Mouse (Mus musculus) heart, embryonic 10.5 days (tissue): ENCODE measurements around the gene Ptprg. TPM values are rescaled to one million over a fixed set of nuclear protein-coding genes. Genes with fewer than 3 reads are reported as not detected.

Source experiments
- DNase-seq: peaks from one replicate; pipeline ENCODE4 v3.0.0-alpha.2; 2017; ENCODE audit warnings: low spot score
- H3K27ac ChIP-seq: fragments of 300-500 bp; sonication (generic); 2 replicates; pipeline ENCODE4 v1.5.1; 2016; ENCODE audit warnings: mild to moderate bottlenecking
- H3K27me3 ChIP-seq: fragments of 300-500 bp; sonication (generic); 2 replicates; pipeline ENCODE4 v1.6.1; 2016; ENCODE audit warnings: mild to moderate bottlenecking; ENCODE audit not compliant: poor library complexity, insufficient read depth, severe bottlenecking
- H3K36me3 ChIP-seq: fragments of 300-500 bp; sonication (generic); 2 replicates; pipeline ENCODE4 v1.6.1; 2016; ENCODE audit warnings: mild to moderate bottlenecking, moderate library complexity
- H3K4me1 ChIP-seq: fragments of 300-500 bp; sonication (generic); 2 replicates; pipeline ENCODE4 v1.6.1; 2016; ENCODE audit warnings: mild to moderate bottlenecking
- H3K4me3 ChIP-seq: fragments of 300-500 bp; sonication (generic); 2 replicates; pipeline ENCODE4 v1.5.1; 2016; ENCODE audit warnings: mild to moderate bottlenecking, moderate library complexity
- H3K9me3 ChIP-seq: fragments of 300-500 bp; sonication (generic); 2 replicates; pipeline ENCODE4 v1.6.1; 2016; ENCODE audit warnings: mild to moderate bottlenecking, moderate library complexity
- WGBS: fragments of 180-500 bp; shearing (Covaris S2); methylation state at CpG from one replicate; pipeline ENCODE4 v1.1.7; 2016; 5-methylcytosine and 5-hydroxymethylcytosine counted together
- polyA plus RNA-seq: library from polyadenylated mRNA; unstranded; fragments of >200 nt; fragmentation: Nextera tagmentation; extraction: Ambion mirVana; gene quantifications from 2 replicates; pipeline ENCODE4 v1.2.1, GENCODE M21; 2016

The Ptprg gene
- polyA plus RNA-seq, 1 experiment from 2014 or later = 22.8 TPM

DNA sequence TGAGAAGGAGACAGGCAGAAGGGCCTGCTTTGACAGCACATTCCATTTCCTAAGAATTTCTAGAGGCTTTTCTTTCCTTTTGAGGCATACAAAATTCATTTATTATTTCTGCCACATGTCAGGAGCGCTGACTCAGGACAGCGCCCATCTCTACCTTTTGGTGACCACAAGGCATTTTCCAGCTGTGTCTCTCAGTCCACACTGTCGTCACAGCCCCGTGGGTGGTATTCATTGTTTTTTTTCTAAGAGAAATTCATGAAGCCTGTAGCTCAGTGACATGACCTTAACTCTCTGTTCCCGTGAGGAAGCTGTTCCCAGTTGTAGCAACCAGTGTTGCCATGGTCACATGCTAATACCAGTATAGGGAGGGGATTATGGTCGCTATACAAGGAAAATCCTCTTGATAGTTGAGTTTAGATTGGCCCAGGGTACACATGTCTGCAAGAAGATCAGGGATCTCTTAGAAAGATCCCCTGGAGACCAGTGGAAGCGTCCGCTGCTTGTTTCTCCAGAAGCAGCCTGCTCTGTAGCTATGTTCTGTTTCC lies 590.7 kb downstream of the Ptprg start:
- no peak overlapping the region for H3K27ac ChIP-seq
- H3K4me1 ChIP-seq = no peaks in the 10 kb centered on the region
- WGBS = 75% methylated on average over 8 of the region's 8 CpGs
- peaks cover 5% of the 10 kb centered on the region; the same call in 1 of the 2 replicates for H3K36me3 ChIP-seq
- H3K4me3 ChIP-seq = no peak overlapping the region
- DNase-seq = no peak
- H3K27me3 ChIP-seq = no peaks in the 10 kb centered on the region
- no peaks in the 10 kb centered on the region for H3K9me3 ChIP-seq

DNA sequence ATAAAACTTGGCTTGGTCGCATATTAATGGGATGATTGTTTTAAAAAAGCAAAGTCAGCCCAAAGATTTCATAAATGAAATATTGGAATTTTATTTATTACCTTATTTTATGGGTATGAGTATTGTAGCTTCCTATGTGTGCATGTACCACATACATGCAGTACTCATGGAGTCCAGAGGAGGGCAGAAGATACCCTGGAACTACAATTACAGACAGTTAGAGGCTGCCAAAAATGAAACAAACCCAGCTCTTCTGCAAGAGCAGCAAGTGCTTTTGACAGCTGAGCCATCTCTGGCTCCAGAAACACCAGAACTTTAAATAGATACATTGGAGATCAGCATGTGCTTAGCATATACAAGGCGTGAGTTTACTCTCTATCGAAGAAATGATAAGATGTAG lies 592.6 kb downstream of the Ptprg start:
- Histone ChIP-seq H3K27me3 (no peaks in the 10 kb centered on the region), H3K27ac (no peak overlapping the region), H3K4me3 (no peak overlapping the region), H3K9me3 (no peaks in the 10 kb centered on the region), H3K36me3 (peaks cover 5% of the 10 kb centered on the region; the same call in 1 of the 2 replicates), H3K4me1 (no peaks in the 10 kb centered on the region)
- no peak for DNase-seq
- WGBS = 90% methylated on average over 3 of the region's 3 CpGs

DNA sequence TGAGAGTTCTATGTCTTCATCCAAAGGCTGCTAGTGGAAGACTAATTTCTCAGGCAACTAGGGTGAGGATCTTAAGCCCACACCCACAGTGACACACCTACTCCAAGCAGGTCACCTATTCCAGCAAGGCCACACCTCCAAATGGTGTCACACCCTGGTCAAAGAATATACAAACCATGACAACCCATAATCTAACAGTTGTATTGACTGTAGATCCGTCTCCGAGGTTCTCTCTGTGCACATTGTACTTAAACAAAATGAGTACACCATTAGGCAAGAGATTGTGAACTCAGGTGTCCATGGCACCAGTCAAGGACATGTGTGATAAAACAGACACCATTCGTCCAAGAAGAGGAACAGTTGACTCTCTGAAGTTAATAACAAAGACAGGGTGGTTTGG lies 596.2 kb downstream of the Ptprg start:
- DNase-seq = no peak
- peaks cover 5% of the 10 kb centered on the region; the same call in 1 of the 2 replicates for H3K36me3 ChIP-seq
- no peaks in the 10 kb centered on the region for H3K4me1 ChIP-seq
- no peaks in the 10 kb centered on the region for H3K27me3 ChIP-seq
- H3K9me3 ChIP-seq = no peaks in the 10 kb centered on the region
- no peak overlapping the region for H3K4me3 ChIP-seq
- 79% methylated on average over 3 of the region's 3 CpGs for WGBS
- no peak overlapping the region for H3K27ac ChIP-seq

DNA sequence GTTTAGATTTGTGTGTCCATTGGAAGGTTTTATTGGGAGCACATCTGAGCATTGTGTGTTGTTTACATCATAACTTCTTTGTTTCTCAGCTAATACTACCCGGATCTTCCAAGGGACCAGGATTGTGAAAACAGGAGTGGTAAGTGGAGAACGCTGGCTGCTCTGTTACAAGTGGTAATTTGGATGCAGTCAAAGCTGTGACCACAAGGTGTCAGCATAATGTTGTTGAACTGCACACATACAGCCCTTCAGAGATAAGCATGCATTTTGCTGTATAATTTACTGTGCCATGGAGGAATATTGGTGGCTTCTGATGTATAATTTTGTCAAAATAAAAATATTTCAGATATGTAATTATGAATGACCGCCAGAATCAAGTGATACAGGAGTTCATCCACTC lies 598.6 kb downstream of the Ptprg start:
- Histone ChIP-seq H3K4me3 (no peak overlapping the region), H3K9me3 (no peaks in the 10 kb centered on the region), H3K27ac (no peak overlapping the region), H3K36me3 (no peaks in the 10 kb centered on the region), H3K4me1 (no peaks in the 10 kb centered on the region), H3K27me3 (no peaks in the 10 kb centered on the region)
- DNase-seq = no peak
- 42% methylated on average over 3 of the region's 3 CpGs for WGBS

DNA sequence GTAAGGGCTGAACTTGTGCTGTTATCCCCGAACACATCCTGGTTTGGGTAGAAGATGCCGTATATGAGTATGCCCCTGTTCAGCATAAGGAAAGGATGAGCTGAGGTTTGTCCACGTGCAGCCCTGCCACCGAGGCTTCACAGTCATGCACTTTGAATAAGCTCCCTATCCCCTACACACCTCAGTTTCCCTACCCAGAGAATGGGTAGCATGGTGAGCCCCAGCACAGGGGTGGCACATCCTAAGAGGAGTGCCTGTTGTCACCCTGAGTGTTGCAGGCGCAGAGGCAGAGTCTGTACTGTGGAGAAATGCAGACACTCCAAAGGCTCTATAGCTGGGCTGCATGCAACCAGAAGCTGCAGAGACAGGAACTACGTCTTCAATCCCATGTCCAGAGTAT lies 599.4 kb downstream of the Ptprg start:
- H3K27me3 ChIP-seq = no peaks in the 10 kb centered on the region
- H3K4me3 ChIP-seq = no peak overlapping the region
- no peaks in the 10 kb centered on the region for H3K36me3 ChIP-seq
- no peak for DNase-seq
- H3K4me1 ChIP-seq = no peaks in the 10 kb centered on the region
- no peaks in the 10 kb centered on the region for H3K9me3 ChIP-seq
- H3K27ac ChIP-seq = no peak overlapping the region
- WGBS = 93% methylated on average over 6 of the region's 6 CpGs

DNA sequence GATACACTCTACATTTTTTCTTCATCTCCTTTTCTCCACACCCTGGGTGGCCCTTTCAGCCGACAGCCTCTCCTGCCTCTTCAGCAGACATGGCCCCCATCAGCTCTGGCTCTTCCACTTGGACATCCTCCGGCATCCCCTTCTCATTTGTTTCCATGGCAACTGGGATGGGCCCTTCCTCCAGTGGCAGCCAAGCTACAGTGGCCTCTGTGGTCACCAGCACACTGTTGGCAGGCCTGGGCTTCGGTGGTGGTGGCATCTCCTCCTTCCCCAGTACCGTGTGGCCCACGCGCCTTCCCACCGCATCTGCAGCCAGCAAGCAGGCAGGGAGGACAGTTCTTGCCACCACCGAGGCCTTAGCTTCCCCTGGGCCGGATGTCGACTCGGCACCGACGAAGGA lies 600.3 kb downstream of the Ptprg start:
- DNase-seq = no peak
- WGBS = 88% methylated on average over 13 of the region's 13 CpGs
- Histone ChIP-seq H3K36me3 (no peaks in the 10 kb centered on the region), H3K9me3 (no peaks in the 10 kb centered on the region), H3K27ac (no peak overlapping the region), H3K4me3 (no peak overlapping the region), H3K27me3 (no peaks in the 10 kb centered on the region), H3K4me1 (no peaks in the 10 kb centered on the region)

DNA sequence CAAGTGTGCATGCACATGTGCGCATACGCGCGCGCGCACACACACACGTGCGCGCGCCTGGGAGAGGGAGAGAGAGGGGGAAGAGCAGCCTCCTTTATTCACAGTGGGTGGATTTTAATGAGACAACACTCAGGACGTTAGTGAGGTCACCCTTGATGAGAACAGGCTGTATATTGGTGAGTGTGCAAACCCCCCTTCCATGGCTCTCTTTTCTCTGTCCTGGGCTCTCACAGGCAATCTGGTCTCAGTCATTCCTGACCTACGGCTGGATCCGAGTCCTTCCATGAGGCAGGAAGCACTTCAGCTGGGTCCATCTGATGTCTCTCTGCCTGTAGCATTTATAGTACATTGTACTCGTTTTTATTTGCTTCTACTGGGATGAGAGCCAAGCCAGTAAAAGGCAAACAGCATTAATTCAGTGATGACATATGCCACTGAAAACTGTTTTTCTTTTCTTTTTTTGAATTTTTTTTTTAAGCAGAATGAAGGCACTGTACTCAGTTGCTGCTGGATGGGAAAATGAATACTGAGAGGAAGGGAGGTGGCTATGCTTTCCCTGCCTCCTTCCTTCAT lies 608.5 kb downstream of the Ptprg start:
- Histone ChIP-seq H3K9me3 (no peaks in the 10 kb centered on the region), H3K4me1 (no peaks in the 10 kb centered on the region), H3K36me3 (no peaks in the 10 kb centered on the region), H3K27me3 (no peaks in the 10 kb centered on the region), H3K27ac (no peak overlapping the region), H3K4me3 (no peak overlapping the region)
- WGBS = 89% methylated on average over 14 of the region's 14 CpGs
- DNase-seq = no peak

DNA sequence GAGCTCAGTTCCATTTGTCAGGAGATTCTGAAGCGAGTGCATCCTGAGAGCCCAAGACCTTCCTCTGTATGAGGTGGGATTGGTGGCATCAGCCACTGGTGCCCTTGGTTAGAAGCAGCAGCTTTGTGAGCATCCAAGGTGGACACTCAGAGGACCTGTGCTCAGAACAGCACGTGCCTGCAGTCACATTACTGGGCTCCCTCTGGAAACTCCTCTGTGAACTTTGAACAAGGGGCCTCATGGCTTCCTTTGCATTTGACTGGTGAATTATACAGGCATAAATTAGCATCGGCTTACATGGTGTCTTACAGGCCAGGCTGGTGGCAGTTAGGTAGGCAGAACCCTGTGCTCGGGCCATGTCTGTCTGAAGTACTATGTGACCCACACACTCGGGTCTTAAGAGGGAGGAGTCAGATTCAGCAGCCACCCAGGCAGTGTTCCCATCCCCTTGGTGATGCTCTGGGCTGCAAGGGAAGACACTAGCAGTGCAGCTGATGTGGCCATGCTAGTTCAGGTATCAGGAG lies 609.1 kb downstream of the Ptprg start:
- H3K27me3 ChIP-seq = no peaks in the 10 kb centered on the region
- no peak for DNase-seq
- H3K4me3 ChIP-seq = no peak overlapping the region
- H3K4me1 ChIP-seq = no peaks in the 10 kb centered on the region
- H3K9me3 ChIP-seq = no peaks in the 10 kb centered on the region
- H3K36me3 ChIP-seq = no peaks in the 10 kb centered on the region
- 76% methylated on average over 5 of the region's 5 CpGs for WGBS
- no peak overlapping the region for H3K27ac ChIP-seq

DNA sequence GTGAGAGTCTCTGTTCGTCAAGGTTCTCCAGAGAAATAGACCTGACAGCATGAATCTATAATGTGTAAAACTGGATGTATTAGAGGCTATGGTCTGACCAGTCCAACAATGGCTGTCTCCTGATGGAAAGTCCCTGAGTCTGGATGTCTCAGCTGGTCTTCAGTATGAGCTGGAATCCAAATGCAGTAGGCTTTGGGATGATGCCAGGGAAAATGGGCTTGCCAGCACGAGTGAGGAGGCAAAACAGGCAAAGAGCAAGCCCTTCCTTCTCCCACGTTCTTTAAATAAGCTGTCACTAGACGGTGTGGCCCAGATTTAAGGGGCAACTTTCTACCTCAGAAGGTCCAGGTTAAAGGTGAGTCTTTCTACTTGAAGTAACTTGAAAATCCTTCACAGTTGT lies 609.9 kb downstream of the Ptprg start:
- 79% methylated on average over 4 of the region's 4 CpGs for WGBS
- no peak for DNase-seq

DNA sequence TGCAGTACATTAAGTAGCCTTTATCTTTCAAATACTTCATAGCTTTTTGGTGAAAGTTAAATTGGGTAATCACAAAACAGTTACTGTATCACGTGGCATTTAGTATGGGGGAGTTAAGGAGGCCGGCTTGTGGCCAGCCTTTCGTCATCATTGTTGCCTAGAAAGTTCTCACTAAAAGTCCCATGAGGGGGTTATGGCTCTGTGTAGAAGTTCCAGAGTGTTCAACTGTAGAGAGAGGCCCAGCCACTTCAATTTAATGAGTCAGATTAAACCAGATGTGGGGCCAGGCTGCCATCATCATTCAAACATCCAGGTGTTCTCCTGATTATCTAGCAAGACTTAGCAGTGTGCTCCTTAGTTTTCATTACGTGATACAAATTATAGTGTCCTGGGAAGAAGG lies 613.9 kb downstream of the Ptprg start:
- no peaks in the 10 kb centered on the region for H3K27me3 ChIP-seq
- no peaks in the 10 kb centered on the region for H3K9me3 ChIP-seq
- no peak overlapping the region for H3K27ac ChIP-seq
- H3K36me3 ChIP-seq = 0 out of 2 replicates have a peak, but pooled peaks cover 3% of the 10 kb centered on the region
- 85% methylated on average over 4 of the region's 4 CpGs for WGBS
- H3K4me3 ChIP-seq = no peak overlapping the region
- H3K4me1 ChIP-seq = no peaks in the 10 kb centered on the region
- no peak for DNase-seq

More for the DNA sequence above, 609.9 kb downstream of the Ptprg start:
- no peak overlapping the region for H3K4me3 ChIP-seq
- H3K4me1 ChIP-seq = no peaks in the 10 kb centered on the region
- no peaks in the 10 kb centered on the region for H3K27me3 ChIP-seq
- H3K9me3 ChIP-seq = no peaks in the 10 kb centered on the region
- no peak overlapping the region for H3K27ac ChIP-seq
- H3K36me3 ChIP-seq = 0 out of 2 replicates have a peak, but pooled peaks cover 3% of the 10 kb centered on the region

DNA sequence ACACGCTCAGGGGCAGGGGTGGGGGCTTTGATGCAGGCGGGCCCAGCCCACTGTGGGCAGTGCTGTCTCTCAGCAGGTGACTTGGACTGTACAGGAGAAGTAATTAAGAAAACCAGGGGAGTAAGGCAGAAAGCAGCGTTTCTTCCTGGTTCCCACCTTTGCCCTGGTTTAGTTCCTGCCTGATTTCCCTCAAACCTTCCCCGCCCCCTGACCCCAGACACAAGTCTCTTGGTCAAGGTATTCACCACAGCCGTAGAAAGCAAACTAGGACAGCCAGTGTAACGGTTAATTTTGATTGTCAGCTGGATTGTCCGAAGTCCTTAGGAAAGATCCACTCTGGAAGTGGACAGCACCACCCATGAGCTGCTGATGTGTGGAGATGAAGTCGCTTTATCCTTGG lies 614.3 kb downstream of the Ptprg start:
- Histone ChIP-seq H3K9me3 (no peaks in the 10 kb centered on the region), H3K4me3 (no peak overlapping the region), H3K4me1 (no peaks in the 10 kb centered on the region), H3K27ac (no peak overlapping the region), H3K36me3 (0 out of 2 replicates have a peak, but pooled peaks cover 3% of the 10 kb centered on the region), H3K27me3 (no peaks in the 10 kb centered on the region)
- WGBS = 85% methylated on average over 8 of the region's 8 CpGs
- no peak for DNase-seq

DNA sequence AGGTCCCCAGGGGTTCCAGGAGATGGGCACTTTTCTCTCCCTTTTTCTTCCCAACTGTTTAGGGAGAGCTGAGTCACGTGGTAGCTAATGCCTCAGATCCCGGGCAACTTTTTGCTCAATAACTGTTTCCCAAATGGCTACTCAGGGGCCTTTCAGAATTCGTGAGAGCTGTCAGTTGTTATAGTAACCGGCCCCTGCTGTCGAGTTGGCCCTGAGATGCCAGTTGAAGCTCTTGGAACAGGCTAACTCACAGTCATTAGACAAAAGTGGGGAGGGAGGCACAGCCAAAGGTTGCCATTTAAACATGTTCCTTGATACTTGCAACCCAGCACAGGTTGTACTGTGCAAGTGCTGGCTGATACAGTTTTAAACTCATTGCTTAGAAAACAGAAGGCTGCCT lies 624.1 kb downstream of the Ptprg start:
- Histone ChIP-seq H3K4me1 (0 out of 2 replicates have a peak, but pooled peaks cover 7% of the 10 kb centered on the region), H3K27me3 (no peaks in the 10 kb centered on the region), H3K9me3 (no peaks in the 10 kb centered on the region), H3K4me3 (no peak overlapping the region), H3K36me3 (no peaks in the 10 kb centered on the region), H3K27ac (no peak overlapping the region)
- no peak for DNase-seq
- WGBS = 56% methylated on average over 5 of the region's 5 CpGs

DNA sequence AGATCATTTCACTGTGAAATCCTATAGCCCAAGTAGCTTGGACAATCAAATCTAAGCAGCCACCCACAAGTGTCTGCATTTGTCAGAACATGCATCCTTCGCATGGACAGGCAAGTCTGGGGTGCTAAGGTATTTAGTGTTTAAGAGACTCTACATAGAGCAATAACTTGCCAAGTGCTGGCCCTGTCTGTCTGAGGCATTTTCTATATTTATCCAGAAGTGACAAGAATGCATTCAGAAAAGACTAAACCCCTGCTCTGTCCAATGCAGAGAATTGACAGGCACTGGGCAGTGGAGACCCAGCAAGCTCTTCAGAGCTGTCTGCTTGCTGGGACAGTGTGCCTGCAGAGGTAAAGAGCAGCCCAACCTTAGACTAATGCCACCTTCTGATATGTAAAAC lies 625.3 kb downstream of the Ptprg start:
- H3K4me1 ChIP-seq = 0 out of 2 replicates have a peak, but pooled peaks cover 7% of the 10 kb centered on the region
- H3K27me3 ChIP-seq = no peaks in the 10 kb centered on the region
- H3K4me3 ChIP-seq = no peak overlapping the region
- no peak for DNase-seq
- H3K36me3 ChIP-seq = no peaks in the 10 kb centered on the region
- no peak overlapping the region for H3K27ac ChIP-seq
- WGBS = 77% methylated on average over 1 of the region's 1 CpGs
- no peaks in the 10 kb centered on the region for H3K9me3 ChIP-seq
